Mouse (Mus musculus) CH12.LX (cell line): ENCODE results near the gene Gm20518. TPM values are rescaled to one million over a fixed set of nuclear protein-coding genes. Genes with fewer than 3 reads are reported as not detected.

Experiments
- DNase-seq: peaks from one replicate; pipeline ENCODE4 v3.0.0-alpha.2; 2013; ENCODE audit errors: extremely low read depth
- H3K27ac ChIP-seq: 2 replicates; pipeline ENCODE4 v1.5.1; 2012; ENCODE audit warnings: low read depth, mild to moderate bottlenecking, control low read depth, moderate library complexity; ENCODE audit not compliant: insufficient read depth
- H3K27me3 ChIP-seq: replicated peaks from 2 replicates; pipeline ENCODE3; 2012; ENCODE audit warnings: inconsistent platforms
- H3K36me3 ChIP-seq, 2 experiments: replicated peaks in 1 of 2; 2 replicates each; pipeline versions ENCODE3 to v1.6.1; 2012; ENCODE audit warnings: inconsistent platforms in 1 of 2, low read length in 1 of 2, mild to moderate bottlenecking in 1 of 2, mixed read lengths in 1 of 2, moderate library complexity in 1 of 2; ENCODE audit not compliant: control insufficient read depth in 1 of 2, insufficient read depth in 1 of 2
- H3K4me1 ChIP-seq, 2 experiments: 2 replicates each; pipeline ENCODE4 v1.6.1; 2012; ENCODE audit warnings: inconsistent platforms in 1 of 2, moderate library complexity in 1 of 2; ENCODE audit not compliant: insufficient read depth in 2 of 2, control insufficient read depth in 1 of 2
- H3K4me2 ChIP-seq: 2 replicates; pipeline ENCODE4 v1.6.1; 2012; ENCODE audit warnings: low read depth, mild to moderate bottlenecking, control low read depth; ENCODE audit not compliant: poor library complexity, insufficient read depth, severe bottlenecking
- H3K4me3 ChIP-seq, 3 experiments: fragments of 150-350 bp in 1 of 3; sonication (generic) in 1 of 3; replicated peaks in 1 of 3; 2 replicates each; pipeline versions ENCODE3 to v1.5.1; 2011 to 2012; ENCODE audit warnings: low read depth in 2 of 3, low read length in 2 of 3, mild to moderate bottlenecking in 2 of 3, moderate library complexity in 2 of 3, control low read depth in 1 of 3, improper control_type of control experiment in 1 of 3, inconsistent platforms in 1 of 3, mixed read lengths in 1 of 3; ENCODE audit not compliant: poor library complexity in 1 of 3
- H3K79me2 ChIP-seq: replicated peaks from 2 replicates; pipeline ENCODE4 v1.6.1; 2012; ENCODE audit warnings: mild to moderate bottlenecking, moderate library complexity; ENCODE audit not compliant: control insufficient read depth, poor library complexity, insufficient read depth, severe bottlenecking; ENCODE audit errors: extremely low read depth
- H3K9ac ChIP-seq: 2 replicates; pipeline ENCODE4 v1.6.1; 2012; ENCODE audit warnings: low read depth, mild to moderate bottlenecking, control low read depth, moderate library complexity; ENCODE audit not compliant: insufficient read depth
- H3K9me3 ChIP-seq: replicated peaks from 2 replicates; pipeline ENCODE3; 2012; ENCODE audit warnings: low read length, inconsistent platforms, mixed read lengths
- CHD1 ChIP-seq: IDR thresholded peaks from 2 replicates; pipeline ENCODE4 v1.6.1; 2012; ENCODE audit warnings: low read depth, low read length, improper control_type of control experiment, inconsistent platforms
- CHD2 ChIP-seq: IDR thresholded peaks from 2 replicates; pipeline ENCODE4 v1.6.1; 2011; ENCODE audit warnings: low read length, improper control_type of control experiment
- E2F4 ChIP-seq: IDR thresholded peaks from 2 replicates; pipeline ENCODE4 v1.6.1; 2011; ENCODE audit warnings: low read depth, low read length, improper control_type of control experiment; ENCODE audit not compliant: insufficient replicate concordance
- ETS1 ChIP-seq: conservative IDR thresholded peaks from 2 replicates; pipeline ENCODE4 v1.6.1; 2012; ENCODE audit warnings: low read depth, mild to moderate bottlenecking, inconsistent platforms, low read length, improper control_type of control experiment, moderate library complexity
- GABPA ChIP-seq: IDR thresholded peaks from 2 replicates; pipeline ENCODE4 v1.6.1; 2012; ENCODE audit warnings: low read depth, low read length, improper control_type of control experiment, inconsistent platforms; ENCODE audit not compliant: insufficient replicate concordance
- IRF4 ChIP-seq: IDR thresholded peaks from 2 replicates; pipeline ENCODE4 v1.6.1; 2014; ENCODE audit warnings: low read depth, mild to moderate bottlenecking, inconsistent platforms, low read length, improper control_type of control experiment
- JUN ChIP-seq: IDR thresholded peaks from 2 replicates; pipeline ENCODE4 v1.6.1; 2011; ENCODE audit warnings: low read depth, mild to moderate bottlenecking, low read length, improper control_type of control experiment, moderate library complexity; ENCODE audit not compliant: insufficient read depth
- JUND ChIP-seq: conservative IDR thresholded peaks from 2 replicates; pipeline ENCODE4 v1.6.1; 2011; ENCODE audit warnings: low read depth, low read length, improper control_type of control experiment
- MAFK ChIP-seq: IDR thresholded peaks from 2 replicates; pipeline ENCODE4 v1.6.1; 2011; ENCODE audit warnings: low read length, improper control_type of control experiment; ENCODE audit not compliant: insufficient replicate concordance
- MAX ChIP-seq: IDR thresholded peaks from 2 replicates; pipeline ENCODE4 v1.6.1; 2011; ENCODE audit warnings: low read length, improper control_type of control experiment
- MAZ ChIP-seq: IDR thresholded peaks from 2 replicates; pipeline ENCODE4 v1.6.1; 2012; ENCODE audit warnings: low read depth, mild to moderate bottlenecking, inconsistent platforms, low read length, improper control_type of control experiment, moderate library complexity
- MYC ChIP-seq: IDR thresholded peaks from 2 replicates; pipeline ENCODE4 v1.6.1; 2011; ENCODE audit warnings: low read depth, mild to moderate bottlenecking, improper control_type of control experiment, low read length
- NRF1 ChIP-seq: IDR thresholded peaks from 2 replicates; pipeline ENCODE4 v1.6.1; 2014; ENCODE audit warnings: low read depth, mild to moderate bottlenecking, inconsistent platforms, low read length, improper control_type of control experiment, moderate library complexity
- PAX5 ChIP-seq: IDR thresholded peaks from 2 replicates; pipeline ENCODE4 v1.6.1; 2012; ENCODE audit warnings: low read length, inconsistent platforms, mixed read lengths
- POLR2A ChIP-seq: IDR thresholded peaks from 2 replicates; pipeline ENCODE4 v1.6.1; 2011; ENCODE audit warnings: low read depth, mild to moderate bottlenecking, improper control_type of control experiment, low read length
- RAD21 ChIP-seq: IDR thresholded peaks from 2 replicates; pipeline ENCODE4 v1.6.1; 2011; ENCODE audit warnings: low read depth, mild to moderate bottlenecking, low read length, improper control_type of control experiment, moderate library complexity
- SMC3 ChIP-seq: IDR thresholded peaks from 2 replicates; pipeline ENCODE4 v1.6.1; 2011; ENCODE audit warnings: low read depth, low read length, improper control_type of control experiment
- TBP ChIP-seq: conservative IDR thresholded peaks from 2 replicates; pipeline ENCODE4 v1.6.1; 2011; ENCODE audit warnings: low read depth, low read length, improper control_type of control experiment
- UBTF ChIP-seq: IDR thresholded peaks from 2 replicates; pipeline ENCODE4 v1.6.1; 2012; ENCODE audit warnings: low read depth, mild to moderate bottlenecking, inconsistent platforms, low read length, improper control_type of control experiment, moderate library complexity
- USF1 ChIP-seq: IDR thresholded peaks from 2 replicates; pipeline ENCODE4 v1.6.1; 2014; ENCODE audit warnings: low read depth, mild to moderate bottlenecking, inconsistent platforms, low read length, improper control_type of control experiment
- USF2 ChIP-seq: conservative IDR thresholded peaks from 2 replicates; pipeline ENCODE4 v1.6.1; 2011; ENCODE audit warnings: low read depth, low read length, improper control_type of control experiment
- ZC3H11A ChIP-seq: IDR thresholded peaks from 2 replicates; pipeline ENCODE4 v1.6.1; 2012; ENCODE audit warnings: low read depth, mild to moderate bottlenecking, inconsistent platforms, low read length, improper control_type of control experiment
- ZKSCAN1 ChIP-seq: IDR thresholded peaks from 2 replicates; pipeline ENCODE4 v1.6.1; 2012; ENCODE audit warnings: low read depth, inconsistent platforms, low read length, improper control_type of control experiment, borderline replicate concordance
- ZNF384 ChIP-seq: IDR thresholded peaks from 2 replicates; pipeline ENCODE4 v1.6.1; 2012; ENCODE audit warnings: low read depth, low read length, improper control_type of control experiment, inconsistent platforms
- dilution Hi-C: fragments of 300-500 bp; cut with MboI; formaldehyde crosslinking; loops from 2 replicates; pipeline ENCODE4 v1.14.3; 2020; ENCODE audit warnings: low sequenced_read_pairs; ENCODE audit not compliant: extremely low pct_unique_long_range_greater_than_20kb, extremely low pct_ligation_motif_present
- in situ Hi-C: fragments of 300-500 bp; cut with MboI; formaldehyde crosslinking; loops from 3 replicates; pipeline ENCODE4 v1.14.3; 2019; ENCODE audit warnings: low sequenced_read_pairs, low pct_ligation_motif_present, low pct_unique_long_range_greater_than_20kb, mixed read lengths
- polyA plus RNA-seq: library from polyadenylated mRNA; unstranded; fragments of >175 nt; gene quantifications from 2 replicates; pipeline ENCODE4 v1.2.1, GENCODE M21; 2012; ENCODE audit warnings: low read depth; ENCODE audit not compliant: insufficient read length
- total RNA-seq, 2 experiments: library from RNA; depleted of rRNA; stranded (reverse); fragments of 300-350 nt in 1 of 2; fragments of >200 nt in 1 of 2; gene quantifications; 2 replicates each; pipeline ENCODE4 v1.2.3; 2012 to 2014

The Gm20518 gene
- total and polyA plus RNA-seq, 3 experiments: 0.16 to 0.91 (median 0.21) TPM

DNA sequence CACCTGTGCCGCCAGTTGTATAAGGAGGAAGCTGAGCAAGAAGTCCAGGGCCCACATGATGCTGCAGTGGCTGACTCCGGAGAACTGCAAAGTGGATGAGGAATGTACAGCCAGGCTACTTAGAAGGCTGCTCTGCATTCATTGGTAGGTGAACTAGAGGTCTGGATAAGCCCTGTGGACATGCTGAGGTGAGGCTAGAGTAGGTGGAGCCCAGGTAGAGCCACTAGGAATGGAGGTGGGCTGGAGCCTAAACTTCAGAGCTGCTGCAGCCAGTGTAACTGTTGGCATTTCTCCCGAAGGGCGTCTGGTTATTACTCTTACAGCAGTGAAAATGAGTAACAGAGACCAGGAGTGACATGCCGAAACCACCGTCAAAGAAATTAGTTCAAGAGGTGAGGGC, 53.4 kb downstream of the Gm20518 start, which contains the start of gene Car15:
TSS of gene Car15 (minus strand) at position 314 of the 400 bp plus-strand sequence.
- Histone ChIP-seq H3K27ac (no peak within 1 kb of the TSS), H3K9me3 (peaks cover 4% of the 10 kb centered on the region), H3K27me3 (no peaks in the 10 kb centered on the region), H3K79me2 (no peaks in the 10 kb centered on the region), H3K36me3 (peaks cover 23 to 55% of the 10 kb centered on the region in 2 experiments), H3K4me3 (no peak within 1 kb of the TSS), H3K4me1 (no peaks in the 10 kb centered on the region), H3K9ac (no peak within 1 kb of the TSS), H3K4me2 (no peak within 1 kb of the TSS)
- in situ Hi-C loops (no loop called here), dilution Hi-C loops (no loop called here)
- TF ChIP-seq MAFK (no peak), ZC3H11A (no peak), RAD21 (no peak), POLR2A (no peak), USF1 (no peak), ZKSCAN1 (no peak), CHD2 (no peak), CHD1 (no peak), USF2 (no peak), TBP (no peak), MAX (no peak), ZNF384 (no peak), ETS1 (no peak), MAZ (no peak), JUND (no peak), GABPA (no peak)
- DNase-seq: no peak

DNA sequence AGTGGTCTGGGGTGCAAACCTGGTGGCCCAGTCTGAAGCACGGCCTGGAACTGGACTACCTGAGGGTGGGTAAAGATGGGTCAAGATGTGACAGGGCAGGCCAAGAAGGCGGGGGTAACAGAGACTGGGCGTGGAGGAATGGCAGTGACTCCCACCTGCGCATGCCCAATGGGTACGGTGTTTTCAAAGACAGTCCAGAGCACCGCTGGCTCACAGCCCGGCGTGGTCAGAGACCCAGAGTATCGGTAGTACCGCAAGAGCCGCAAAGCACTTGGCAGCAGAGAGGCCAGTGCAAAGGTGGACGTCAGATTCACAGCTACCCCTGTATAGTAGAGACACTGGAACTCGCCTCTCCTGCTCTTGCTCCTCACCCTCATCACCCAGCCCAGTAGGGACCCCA, 56.0 kb downstream of the Gm20518 start:
- Histone ChIP-seq H3K27ac (no peak overlapping the region), H3K36me3 (peaks cover 0 to 29% of the 10 kb centered on the region in 2 experiments), H3K4me1 (no peaks in the 10 kb centered on the region), H3K4me2 (no peak overlapping the region), H3K27me3 (no peaks in the 10 kb centered on the region), H3K9ac (no peak overlapping the region), H3K79me2 (no peaks in the 10 kb centered on the region), H3K9me3 (peaks cover 4% of the 10 kb centered on the region), H3K4me3 (no peak overlapping the region)
- in situ Hi-C loops (no loop called here), dilution Hi-C loops (no loop called here)
- DNase-seq: no peak
- TF ChIP-seq MAZ (no peak), USF1 (no peak), JUN (no peak), NRF1 (no peak), IRF4 (no peak), SMC3 (no peak), UBTF (no peak), CHD1 (no peak), E2F4 (no peak), MAX (no peak), ETS1 (no peak), PAX5 (no peak), MYC (no peak)
